Mouse (Mus musculus) kidney, embryonic 15.5 days (tissue): ENCODE results near the gene Dusp16. TPM values are rescaled to one million over a fixed set of nuclear protein-coding genes. Genes with fewer than 3 reads are reported as not detected.
A peak's percentile ranks its signal among the peaks of the same experiment; 100 is the strongest.

ENCODE experiments used
- ATAC-seq: fragments of 200-750 bp; cut with Nextera tagmentation; replicated peaks from 2 replicates; pipeline ENCODE4 v1.8.0; 2017; ENCODE audit warnings: moderate TSS enrichment; ENCODE audit not compliant: low FRiP score
- H3K27ac ChIP-seq: fragments of 300-500 bp; sonication (generic); 2 replicates; pipeline ENCODE4 v1.5.1; 2015; ENCODE audit warnings: mild to moderate bottlenecking, inconsistent platforms
- H3K27me3 ChIP-seq: fragments of 300-500 bp; sonication (generic); 2 replicates; pipeline ENCODE4 v1.6.1; 2015; ENCODE audit warnings: inconsistent platforms
- H3K36me3 ChIP-seq: fragments of 300-500 bp; sonication (generic); 2 replicates; pipeline ENCODE4 v1.6.1; 2015; ENCODE audit warnings: inconsistent platforms
- H3K4me1 ChIP-seq: fragments of 300-500 bp; sonication (generic); 2 replicates; pipeline ENCODE4 v1.6.1; 2015; ENCODE audit warnings: inconsistent platforms
- H3K4me2 ChIP-seq: fragments of 300-500 bp; sonication (generic); 2 replicates; pipeline ENCODE4 v1.6.1; 2015; ENCODE audit warnings: moderate library complexity, mild to moderate bottlenecking, inconsistent platforms
- H3K4me3 ChIP-seq: fragments of 300-500 bp; sonication (generic); replicated peaks from 2 replicates; pipeline ENCODE4 v1.5.1; 2015; ENCODE audit warnings: mild to moderate bottlenecking, inconsistent platforms
- H3K9ac ChIP-seq: fragments of 300-500 bp; sonication (generic); 2 replicates; pipeline ENCODE4 v1.6.1; 2015; ENCODE audit warnings: mild to moderate bottlenecking, inconsistent platforms
- H3K9me3 ChIP-seq: fragments of 300-500 bp; sonication (generic); replicated peaks from 2 replicates; pipeline ENCODE4 v1.6.1; 2016; ENCODE audit warnings: inconsistent platforms
- WGBS: fragments of 180-500 bp; shearing (Covaris S2); methylation state at CpG from one replicate; pipeline ENCODE4 v1.1.7; 2015; ENCODE audit warnings: mixed read lengths; 5-methylcytosine and 5-hydroxymethylcytosine counted together
- polyA plus RNA-seq: library from polyadenylated mRNA; unstranded; fragments of >200 nt; fragmentation: Nextera tagmentation; extraction: Ambion mirVana; gene quantifications from 2 replicates; pipeline ENCODE4 v1.2.1, GENCODE M21; 2015

Gene Dusp16
- polyA plus RNA-seq, 1 experiment from 2014 or later = 11.8 TPM

DNA sequence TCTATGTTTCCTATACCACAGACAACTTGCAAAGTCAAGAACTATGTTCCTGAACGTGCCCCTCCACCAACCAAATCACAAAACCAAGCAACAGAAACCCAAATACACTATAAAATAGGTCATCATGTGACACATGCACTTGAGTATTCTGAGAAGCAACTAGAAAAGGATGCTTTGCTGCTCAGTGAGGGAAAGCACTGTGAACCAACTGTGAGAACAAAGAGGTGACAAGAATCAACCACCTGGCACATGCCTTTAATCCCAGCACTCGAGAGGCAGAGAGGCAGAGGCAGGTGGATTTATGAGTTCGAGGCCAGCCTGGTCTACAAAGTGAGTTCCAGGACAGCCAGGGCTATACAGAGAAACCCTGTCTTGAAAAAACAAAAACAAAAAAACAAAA is 6.0 kb downstream of the Dusp16 start:
- ATAC-seq = no peak
- Histone ChIP-seq H3K27ac (no peak overlapping the region), H3K4me3 (no peak overlapping the region), H3K4me1 (peaks cover 8% of the 10 kb centered on the region; the same call in 1 of the 2 replicates), H3K9ac (no peak overlapping the region), H3K4me2 (no peak overlapping the region), H3K36me3 (no peaks in the 10 kb centered on the region), H3K9me3 (no peaks in the 10 kb centered on the region), H3K27me3 (no peaks in the 10 kb centered on the region)
- WGBS = 63% methylated on average over 3 of the region's 3 CpGs

DNA sequence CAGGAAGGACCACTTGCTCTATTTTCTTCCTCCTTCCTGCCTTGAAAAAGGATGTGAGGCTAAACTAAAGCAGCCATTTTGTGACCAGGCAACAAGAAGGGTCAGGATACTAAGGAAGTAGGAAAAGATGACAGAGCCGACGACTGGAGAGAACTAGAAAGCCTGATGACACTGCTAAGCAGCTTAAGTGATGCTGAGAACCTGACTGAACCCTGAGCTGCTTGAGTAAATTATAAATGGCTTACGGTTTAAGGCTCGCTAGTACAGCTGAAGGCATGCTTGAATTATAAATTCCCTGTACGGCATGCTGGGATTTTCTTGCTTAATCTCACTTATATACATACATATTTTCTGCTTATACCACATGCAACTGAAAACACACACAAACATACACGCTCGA is 9.5 kb downstream of the Dusp16 start:
- H3K4me2 ChIP-seq = no peak overlapping the region
- H3K27me3 ChIP-seq = no peaks in the 10 kb centered on the region
- H3K4me3 ChIP-seq = no peak overlapping the region
- no peak overlapping the region for H3K9ac ChIP-seq
- no peaks in the 10 kb centered on the region for H3K9me3 ChIP-seq
- no peak for ATAC-seq
- no peak overlapping the region for H3K27ac ChIP-seq
- 90% methylated on average over 7 of the region's 7 CpGs for WGBS
- no peaks in the 10 kb centered on the region for H3K36me3 ChIP-seq
- H3K4me1 ChIP-seq = 0 out of 2 replicates have a peak, but pooled peaks cover 4% of the 10 kb centered on the region

DNA sequence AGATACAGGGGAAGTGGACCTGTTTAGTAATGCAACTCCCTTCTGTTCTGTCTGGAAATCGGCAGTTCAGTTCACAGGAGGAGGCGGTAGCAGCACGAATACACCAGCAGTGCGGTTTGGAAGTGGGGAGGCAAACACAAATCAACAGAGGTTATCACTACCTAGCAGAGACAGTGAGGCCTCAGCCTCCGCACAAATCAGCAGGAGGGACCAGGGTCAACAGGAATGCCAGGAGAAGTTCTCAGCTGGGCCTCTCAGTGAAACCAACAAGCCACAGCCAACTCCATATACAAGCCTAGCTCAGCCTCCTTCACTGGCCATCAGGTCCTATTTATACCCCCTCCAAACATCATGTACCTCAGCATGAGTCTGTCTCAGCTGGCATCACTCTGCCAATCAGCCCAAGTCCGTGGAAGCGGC is 10.9 kb downstream of the Dusp16 start:
- Histone ChIP-seq H3K36me3 (no peaks in the 10 kb centered on the region), H3K27me3 (no peaks in the 10 kb centered on the region), H3K4me1 (0 out of 2 replicates have a peak, but pooled peaks cover 4% of the 10 kb centered on the region), H3K27ac (no peak overlapping the region), H3K9me3 (no peaks in the 10 kb centered on the region), H3K4me3 (no peak overlapping the region), H3K4me2 (no peak overlapping the region), H3K9ac (no peak overlapping the region)
- no peak for ATAC-seq
- WGBS = 87% methylated on average over 7 of the region's 7 CpGs

DNA sequence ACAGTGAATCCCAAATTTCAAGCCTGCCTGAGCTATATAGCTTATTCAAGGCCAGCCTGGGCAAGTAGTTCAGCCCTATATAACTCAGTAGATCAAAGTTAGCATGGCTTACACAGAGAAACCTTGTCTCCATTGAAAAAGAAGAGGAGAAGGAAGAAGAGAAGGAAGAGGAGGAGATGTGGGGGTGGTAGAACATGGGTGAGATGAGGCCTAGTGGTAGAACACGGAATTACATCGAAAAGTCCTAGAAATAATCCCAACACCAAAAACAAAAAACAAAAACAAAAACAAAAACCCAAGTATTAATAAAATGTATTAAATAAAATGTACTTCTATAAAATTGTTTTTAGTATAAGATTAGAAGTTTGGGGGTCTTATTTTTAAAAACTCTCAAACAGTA is 12.4 kb downstream of the Dusp16 start:
- Histone ChIP-seq H3K4me2 (no peak overlapping the region), H3K9me3 (no peaks in the 10 kb centered on the region), H3K36me3 (no peaks in the 10 kb centered on the region), H3K4me1 (0 out of 2 replicates have a peak, but pooled peaks cover 4% of the 10 kb centered on the region), H3K9ac (no peak overlapping the region), H3K27me3 (no peaks in the 10 kb centered on the region), H3K27ac (no peak overlapping the region), H3K4me3 (no peak overlapping the region)
- 74% methylated on average over 2 of the region's 2 CpGs for WGBS
- ATAC-seq = no peak

DNA sequence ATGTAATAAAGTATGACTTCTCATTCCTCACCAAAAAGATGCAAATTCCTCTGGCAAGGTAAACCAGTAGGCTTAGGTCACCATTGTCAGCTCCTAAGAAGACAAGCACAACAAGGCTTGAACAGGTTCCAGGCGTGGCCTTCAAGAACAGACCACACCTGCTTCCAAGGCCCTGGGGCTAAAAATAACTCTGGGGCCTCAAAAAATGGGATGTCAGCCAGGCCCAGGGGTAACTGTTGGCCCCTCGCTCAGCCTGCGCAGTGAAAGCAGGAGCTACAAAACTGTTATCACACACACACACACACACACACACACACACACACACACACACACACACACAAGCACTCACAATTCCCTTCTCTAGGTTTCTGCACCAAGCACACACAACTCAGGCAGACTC is 18.5 kb downstream of the Dusp16 start:
- no peaks in the 10 kb centered on the region for H3K27me3 ChIP-seq
- no peak overlapping the region for H3K9ac ChIP-seq
- peak; percentile 60; the same call in 1 of the 2 replicates for ATAC-seq
- H3K4me1 ChIP-seq = 0 out of 2 replicates have a peak, but pooled peaks cover 2% of the 10 kb centered on the region
- no peaks in the 10 kb centered on the region for H3K36me3 ChIP-seq
- 65% methylated on average over 3 of the region's 3 CpGs for WGBS
- no peak overlapping the region for H3K27ac ChIP-seq
- H3K9me3 ChIP-seq = no peaks in the 10 kb centered on the region
- no peak overlapping the region for H3K4me3 ChIP-seq
- H3K4me2 ChIP-seq = no peak overlapping the region

DNA sequence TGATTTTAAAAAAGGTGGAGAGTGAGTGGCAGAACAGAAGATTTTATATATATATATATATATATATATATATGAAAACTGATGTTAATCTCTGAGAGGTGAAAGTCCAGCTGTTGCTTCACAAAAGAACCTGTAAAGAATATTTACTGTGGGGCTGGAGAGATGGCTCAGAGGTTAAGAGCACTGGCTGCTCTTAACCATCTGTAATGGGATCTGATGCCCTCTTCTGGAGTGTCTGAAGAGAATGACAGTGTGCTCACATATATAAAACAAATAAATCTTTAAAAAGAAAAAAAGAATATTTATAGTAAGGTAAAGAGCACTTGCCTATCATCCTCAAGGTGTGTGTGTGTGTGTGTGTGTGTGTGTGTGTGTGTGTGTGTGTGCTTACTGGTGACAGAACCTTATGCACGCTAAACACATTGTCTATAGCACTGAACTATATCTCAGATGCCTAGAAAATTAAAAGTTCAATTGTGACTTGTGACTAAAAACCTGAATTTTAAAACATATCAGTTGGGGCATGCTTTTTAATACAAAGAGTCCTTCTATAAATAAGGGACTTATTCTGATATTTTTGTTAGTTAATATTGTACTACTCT is 19.0 kb downstream of the Dusp16 start:
- WGBS = 85% methylated on average over 1 of the region's 1 CpGs
- no peaks in the 10 kb centered on the region for H3K27me3 ChIP-seq
- no peak for ATAC-seq
- H3K4me3 ChIP-seq = no peak overlapping the region
- no peaks in the 10 kb centered on the region for H3K9me3 ChIP-seq
- no peaks in the 10 kb centered on the region for H3K36me3 ChIP-seq
- 0 out of 2 replicates have a peak, but pooled peaks cover 2% of the 10 kb centered on the region for H3K4me1 ChIP-seq
- H3K9ac ChIP-seq = no peak overlapping the region
- H3K4me2 ChIP-seq = no peak overlapping the region
- H3K27ac ChIP-seq = no peak overlapping the region

DNA sequence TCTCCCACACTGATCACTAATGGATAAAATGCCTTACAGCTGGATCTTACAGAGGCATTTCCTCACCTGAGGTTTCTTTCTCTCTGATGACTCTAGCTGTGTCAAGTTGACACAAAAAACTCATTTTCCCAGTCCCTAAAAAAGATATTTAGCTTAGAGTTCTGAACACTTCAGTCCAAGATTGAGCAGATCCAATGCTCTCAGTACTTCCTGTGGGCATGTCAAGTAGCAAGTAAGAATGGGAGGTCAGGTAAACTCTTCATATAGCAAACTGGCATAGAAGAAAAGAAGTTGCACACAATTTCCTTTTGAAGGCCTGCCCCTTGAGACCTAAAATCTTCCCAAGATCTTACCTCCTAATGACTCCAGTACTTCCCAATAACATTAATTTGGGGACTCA is 22.1 kb downstream of the Dusp16 start:
- Histone ChIP-seq H3K27ac (no peak overlapping the region), H3K27me3 (no peaks in the 10 kb centered on the region), H3K9ac (no peak overlapping the region), H3K4me3 (no peak overlapping the region), H3K9me3 (no peaks in the 10 kb centered on the region), H3K4me2 (no peak overlapping the region), H3K36me3 (no peaks in the 10 kb centered on the region), H3K4me1 (0 out of 2 replicates have a peak, but pooled peaks cover 2% of the 10 kb centered on the region)
- no peak for ATAC-seq

DNA sequence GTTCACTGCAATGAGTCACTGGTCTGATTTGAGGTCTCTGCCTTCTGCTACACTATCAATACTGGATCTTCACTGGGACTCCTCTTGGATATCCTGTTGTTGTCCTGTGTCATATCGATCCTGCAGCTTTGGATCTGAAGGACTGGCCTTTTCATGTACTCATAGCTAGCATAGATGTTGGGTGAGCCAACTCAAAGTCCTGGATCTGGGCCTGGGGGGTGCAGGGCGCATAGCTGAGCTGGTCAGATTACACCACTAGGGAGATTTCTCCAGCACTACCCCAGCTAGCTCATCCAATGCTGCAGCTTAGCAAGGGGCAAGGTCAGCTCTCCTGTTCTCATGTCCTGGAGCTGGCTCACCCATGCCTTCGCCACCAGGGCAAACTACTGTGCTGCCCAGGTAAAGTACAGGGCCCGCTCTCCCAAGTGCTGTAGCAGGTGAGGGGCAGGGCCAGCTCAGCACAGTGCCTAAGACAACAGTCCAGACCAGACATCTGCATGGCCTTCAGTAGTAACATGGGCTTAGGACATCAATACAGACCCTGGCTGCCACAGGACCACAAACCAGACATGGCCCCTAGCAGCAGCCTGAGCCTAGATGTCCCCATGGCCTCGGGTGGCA is 27.9 kb downstream of the Dusp16 start:
- no peak overlapping the region for H3K9ac ChIP-seq
- no peaks in the 10 kb centered on the region for H3K36me3 ChIP-seq
- no peak for ATAC-seq
- H3K4me2 ChIP-seq = no peak overlapping the region
- H3K27ac ChIP-seq = no peak overlapping the region
- H3K4me1 ChIP-seq = no peaks in the 10 kb centered on the region
- no peaks in the 10 kb centered on the region for H3K9me3 ChIP-seq
- 91% methylated on average over 5 of the region's 5 CpGs for WGBS
- H3K27me3 ChIP-seq = no peaks in the 10 kb centered on the region
- no peak overlapping the region for H3K4me3 ChIP-seq

DNA sequence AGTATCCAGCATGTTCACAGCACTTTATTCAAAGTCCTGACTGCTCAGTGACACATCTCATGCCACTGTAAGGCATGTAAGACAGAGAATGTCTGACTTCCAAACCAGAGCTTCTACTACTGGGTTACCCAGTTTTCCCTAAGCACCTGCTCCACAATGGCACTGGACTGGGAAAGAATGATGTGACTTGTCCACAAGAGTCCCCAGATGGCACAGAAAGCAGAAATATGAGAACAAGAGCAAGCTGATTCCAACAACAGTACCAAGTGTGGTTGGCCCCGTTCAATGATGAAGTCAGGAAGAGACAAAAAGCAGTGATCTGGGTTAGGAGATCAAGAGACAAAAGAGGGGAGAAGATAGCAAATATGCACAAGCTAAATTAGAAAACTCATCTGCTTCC is 29.0 kb downstream of the Dusp16 start:
- Histone ChIP-seq H3K27ac (no peak overlapping the region), H3K4me1 (no peaks in the 10 kb centered on the region)
- WGBS = 69% methylated on average over 1 of the region's 1 CpGs

DNA sequence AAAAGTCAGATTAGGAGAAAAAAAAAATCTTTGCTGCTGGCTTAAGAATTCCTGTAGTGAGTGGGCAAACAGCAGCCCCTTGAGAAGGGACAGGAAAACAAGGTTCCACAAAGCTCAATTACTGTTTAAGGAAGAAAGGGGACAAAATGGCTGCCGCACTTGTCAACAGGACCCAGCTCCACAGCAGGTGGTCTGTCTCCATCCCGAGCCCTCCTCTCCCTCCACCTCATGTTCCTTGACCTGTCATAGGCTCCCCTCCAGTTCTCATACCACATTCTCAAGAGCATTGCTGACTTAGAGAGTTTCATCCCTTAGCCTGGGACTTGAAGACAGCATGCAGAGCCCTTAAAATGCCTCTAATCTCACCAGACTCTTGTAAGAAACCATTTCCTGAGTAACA is 30.6 kb downstream of the Dusp16 start:
- 47% methylated on average over 2 of the region's 2 CpGs for WGBS
- H3K4me1 ChIP-seq = no peaks in the 10 kb centered on the region
- H3K4me3 ChIP-seq = no peak overlapping the region
- no peaks in the 10 kb centered on the region for H3K27me3 ChIP-seq
- no peak overlapping the region for H3K4me2 ChIP-seq
- H3K9me3 ChIP-seq = no peaks in the 10 kb centered on the region
- H3K9ac ChIP-seq = no peak overlapping the region
- H3K36me3 ChIP-seq = peaks cover 7% of the 10 kb centered on the region
- no peak overlapping the region for H3K27ac ChIP-seq
- no peak for ATAC-seq

More for the DNA sequence above, 29.0 kb downstream of the Dusp16 start:
- Histone ChIP-seq H3K4me2 (no peak overlapping the region), H3K9me3 (no peaks in the 10 kb centered on the region), H3K27me3 (no peaks in the 10 kb centered on the region), H3K4me3 (no peak overlapping the region), H3K36me3 (peaks cover 2% of the 10 kb centered on the region), H3K9ac (no peak overlapping the region)
- ATAC-seq = no peak

DNA sequence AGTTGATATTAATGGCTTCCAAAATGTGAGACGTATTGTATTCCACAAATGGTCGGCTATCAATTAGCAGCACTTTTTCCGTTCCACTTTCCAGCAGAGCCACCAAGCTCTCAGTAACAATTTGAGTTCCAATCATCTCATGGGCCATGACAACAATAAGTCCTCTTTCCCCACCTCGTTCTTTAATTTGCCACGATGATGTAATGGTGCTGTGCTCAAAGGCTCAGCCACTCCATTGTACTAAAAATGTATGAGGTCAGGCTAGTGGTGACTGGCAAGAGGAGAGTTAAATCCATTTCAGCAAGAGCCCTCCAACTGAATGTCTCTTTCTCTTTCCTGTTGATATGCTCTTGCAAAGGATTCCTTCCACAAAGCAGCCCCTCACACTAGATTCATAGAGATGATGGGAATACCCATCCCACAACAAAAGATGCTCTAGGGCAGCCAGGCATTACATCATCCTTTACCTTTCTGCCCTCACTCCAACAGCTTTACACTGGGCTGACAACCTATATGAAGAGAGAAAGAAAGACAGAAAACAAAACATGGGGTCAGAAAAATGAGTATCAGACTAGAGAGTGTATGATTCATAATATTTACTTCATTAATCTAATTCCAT is 31.4 kb downstream of the Dusp16 start:
- no peaks in the 10 kb centered on the region for H3K9me3 ChIP-seq
- no peak overlapping the region for H3K27ac ChIP-seq
- H3K4me1 ChIP-seq = no peaks in the 10 kb centered on the region
- no peak overlapping the region for H3K9ac ChIP-seq
- no peaks in the 10 kb centered on the region for H3K27me3 ChIP-seq
- 81% methylated on average over 5 of the region's 5 CpGs for WGBS
- ATAC-seq = no peak
- H3K36me3 ChIP-seq = peaks cover 10% of the 10 kb centered on the region
- no peak overlapping the region for H3K4me3 ChIP-seq
- H3K4me2 ChIP-seq = no peak overlapping the region

DNA sequence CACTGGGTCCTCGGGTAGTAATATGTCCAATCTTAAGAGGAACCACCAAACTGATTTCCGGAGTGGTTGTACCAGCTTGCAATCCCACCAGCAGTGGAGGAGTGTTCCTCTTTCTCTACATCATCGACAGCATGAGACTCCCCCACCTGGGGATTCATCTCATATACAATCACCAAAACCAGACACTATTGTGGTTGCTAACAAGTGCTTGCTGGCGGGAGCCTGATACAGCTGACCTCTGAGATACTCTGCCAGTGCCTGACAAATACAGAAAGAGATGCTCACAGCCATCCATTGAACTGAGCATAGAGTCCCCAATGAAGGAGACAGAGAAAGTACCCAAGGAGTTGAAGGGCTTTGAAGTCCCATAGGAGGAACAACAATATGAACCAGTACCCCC is 36.4 kb downstream of the Dusp16 start:
- Histone ChIP-seq H3K27me3 (no peaks in the 10 kb centered on the region), H3K4me1 (no peaks in the 10 kb centered on the region), H3K4me3 (no peak overlapping the region), H3K27ac (no peak overlapping the region), H3K9me3 (no peaks in the 10 kb centered on the region), H3K4me2 (no peak overlapping the region), H3K36me3 (peaks cover 32% of the 10 kb centered on the region), H3K9ac (no peak overlapping the region)
- ATAC-seq = no peak
- 93% methylated on average over 4 of the region's 4 CpGs for WGBS
